Mouse (Mus musculus) midbrain, embryonic 10.5 days (tissue): ENCODE measurements at regions not wholly inside any gene's neighbourhood (a gene's known extent, or its start where the extent isn't known, plus 50 kb on each side); places are given as distances from the start of the nearest gene placed in this dataset.

Experiments used
- DNase-seq: peaks from one replicate; pipeline ENCODE4 v3.0.0-alpha.2; 2017; ENCODE audit warnings: low spot score
- H3K27ac ChIP-seq: fragments of 300-500 bp; sonication (generic); replicated peaks from 2 replicates; pipeline ENCODE4 v1.5.1; 2016; ENCODE audit warnings: mild to moderate bottlenecking
- H3K27me3 ChIP-seq: fragments of 300-500 bp; sonication (generic); 2 replicates; pipeline ENCODE4 v1.6.1; 2016; ENCODE audit warnings: low read depth, mild to moderate bottlenecking; ENCODE audit not compliant: poor library complexity, severe bottlenecking
- H3K36me3 ChIP-seq: fragments of 300-500 bp; sonication (generic); 2 replicates; pipeline ENCODE4 v1.6.1; 2016; ENCODE audit warnings: mild to moderate bottlenecking, moderate library complexity
- H3K4me1 ChIP-seq: fragments of 300-500 bp; sonication (generic); 2 replicates; pipeline ENCODE4 v1.6.1; 2016
- H3K4me3 ChIP-seq: fragments of 300-500 bp; sonication (generic); 2 replicates; pipeline ENCODE4 v1.5.1; 2016; ENCODE audit warnings: mild to moderate bottlenecking, moderate library complexity
- H3K9me3 ChIP-seq: fragments of 300-500 bp; sonication (generic); replicated peaks from 2 replicates; pipeline ENCODE4 v1.6.1; 2016; ENCODE audit warnings: mild to moderate bottlenecking
- WGBS: fragments of 180-500 bp; shearing (Covaris S2); methylation state at CpG from one replicate; pipeline ENCODE4 v1.1.7; 2016; 5-methylcytosine and 5-hydroxymethylcytosine counted together

DNA sequence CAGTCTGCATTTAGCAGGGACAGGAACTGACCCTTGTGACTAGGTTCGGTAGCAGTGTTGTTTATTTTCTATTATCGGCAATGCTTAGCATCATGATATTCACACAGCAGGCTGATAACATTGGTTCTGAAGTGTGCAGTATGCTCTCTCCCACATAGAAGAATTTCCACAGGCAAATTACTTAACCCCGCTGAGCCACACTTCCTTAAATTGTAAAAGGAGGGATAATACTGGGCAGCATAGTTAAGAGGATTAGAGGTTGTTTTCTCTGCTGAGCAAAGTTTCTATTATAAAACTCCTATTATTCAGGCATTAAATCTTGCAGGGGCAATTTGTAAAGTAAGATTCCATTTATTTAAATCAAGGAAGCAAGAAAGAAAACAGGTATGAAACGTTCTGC is 489.4 kb upstream of the Arpp21 start:
- H3K9me3 ChIP-seq = no peaks in the 10 kb centered on the region
- H3K4me1 ChIP-seq = peaks cover 7% of the 10 kb centered on the region; the same call in 1 of the 2 replicates
- no peak for DNase-seq
- peaks cover 27% of the 10 kb centered on the region for H3K27me3 ChIP-seq
- WGBS = 31% methylated on average over 4 of the region's 4 CpGs
- H3K36me3 ChIP-seq = no peaks in the 10 kb centered on the region
- H3K27ac ChIP-seq = no peak overlapping the region
- no peak overlapping the region for H3K4me3 ChIP-seq

DNA sequence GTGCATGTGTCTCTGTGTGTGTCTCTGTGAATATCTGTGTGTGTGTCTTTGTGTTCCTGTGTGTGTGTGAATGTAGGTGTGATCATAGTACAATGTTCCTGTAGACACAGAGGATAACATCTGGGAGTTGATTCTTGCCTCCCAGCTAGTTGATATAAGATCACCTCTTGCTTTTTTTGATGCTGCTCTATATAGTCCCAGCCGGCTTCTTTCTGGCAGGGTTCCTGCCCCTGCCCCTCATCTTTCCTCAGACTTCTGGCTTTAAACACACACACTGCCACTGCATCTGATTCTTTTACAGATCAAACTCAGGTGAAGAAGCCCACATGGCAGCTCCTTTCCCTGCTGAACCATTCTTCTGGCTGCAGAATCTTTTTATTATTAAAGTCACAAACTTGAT is 487.6 kb upstream of the Arpp21 start:
- Histone ChIP-seq H3K9me3 (no peaks in the 10 kb centered on the region), H3K27ac (no peak overlapping the region), H3K27me3 (peaks cover 27% of the 10 kb centered on the region), H3K4me3 (no peak overlapping the region), H3K36me3 (no peaks in the 10 kb centered on the region), H3K4me1 (peaks cover 7% of the 10 kb centered on the region; the same call in 1 of the 2 replicates)
- WGBS = 83% methylated on average over 1 of the region's 1 CpGs
- DNase-seq = no peak

GRCm38 (mm10) chr9:112722501-112722900 is 486.8 kb upstream of the Arpp21 start:
- DNase-seq = no peak
- no peaks in the 10 kb centered on the region for H3K9me3 ChIP-seq
- H3K27me3 ChIP-seq = peaks cover 27% of the 10 kb centered on the region
- peaks cover 7% of the 10 kb centered on the region; the same call in 1 of the 2 replicates for H3K4me1 ChIP-seq
- no peaks in the 10 kb centered on the region for H3K36me3 ChIP-seq
- no peak overlapping the region for H3K27ac ChIP-seq
- 94% methylated on average over 4 of the region's 4 CpGs for whole genome bisulfite sequencing
- H3K4me3 ChIP-seq = no peak overlapping the region

GRCm38 (mm10) chr9:112715197-112715762 is 479.5 kb upstream of the Arpp21 start:
- Histone ChIP-seq H3K27me3 (no peaks in the 10 kb centered on the region), H3K36me3 (no peaks in the 10 kb centered on the region), H3K9me3 (no peaks in the 10 kb centered on the region), H3K4me3 (no peak overlapping the region), H3K27ac (no peak overlapping the region), H3K4me1 (no peaks in the 10 kb centered on the region; the same call in 1 of the 2 replicates)
- no peak for DNase-seq
- WGBS = 66% methylated on average over 1 of the region's 1 CpGs

- 73% methylated on average over 1 of the region's 1 CpGs for WGBS
- Histone ChIP-seq H3K9me3 (no peaks in the 10 kb centered on the region; the same call in 1 of the 2 replicates), H3K36me3 (no peaks in the 10 kb centered on the region), H3K27ac (no peak overlapping the region), H3K27me3 (no peaks in the 10 kb centered on the region), H3K4me1 (no peaks in the 10 kb centered on the region), H3K4me3 (no peak overlapping the region)
- DNase-seq = no peak
Observed at GRCm38 (mm10) chr9:112678866-112679265, 443.1 kb upstream of the Arpp21 start.

- Histone ChIP-seq H3K9me3 (no peaks in the 10 kb centered on the region), H3K27ac (no peak overlapping the region), H3K4me1 (no peaks in the 10 kb centered on the region), H3K4me3 (no peak overlapping the region), H3K36me3 (no peaks in the 10 kb centered on the region), H3K27me3 (no peaks in the 10 kb centered on the region)
- DNase-seq = no peak
- 88% methylated on average over 5 of the region's 5 CpGs for WGBS
Observed at GRCm38 (mm10) chr9:112675232-112675631, 439.5 kb upstream of the Arpp21 start.
